Comparison of ENCODE assay signal across 10 mouse cellular contexts in the genomic region with DNA sequence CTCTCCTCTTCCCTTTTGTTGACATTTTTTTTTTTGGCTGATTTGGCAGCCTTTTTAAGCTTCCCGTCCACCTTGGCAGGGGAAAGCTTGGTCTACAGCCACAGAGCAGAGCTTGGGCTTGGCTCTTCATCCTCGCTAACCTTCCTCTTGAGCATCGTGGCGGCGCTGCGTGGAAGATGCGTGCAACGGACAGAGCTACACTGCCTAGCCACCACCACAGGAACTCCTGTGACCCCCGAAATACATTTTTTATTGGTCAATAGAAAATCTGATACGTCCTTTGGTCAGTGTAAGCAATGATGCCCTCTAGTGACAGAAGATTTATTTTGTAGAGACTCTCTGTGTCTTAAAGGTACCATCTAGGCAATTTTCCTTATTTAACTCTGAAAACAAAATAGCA. TPM values are rescaled to one million over a fixed set of nuclear protein-coding genes. Genes with fewer than 3 reads are reported as not detected.
DNase-seq lines count a peak whose midpoint lies in the region; ATAC-seq and TF ChIP-seq lines count a peak whose summit lies in the region.
"Had no signal": no experiment of that assay in that cellular context is flagged by ENCODE, and none has a peak within 500 bp of the region (broad histone marks: within the 10 kb centered on the region; RNA-seq: fewer than 3 reads in every experiment).

No protein-coding gene starts in this region.

- no peaks in the 10 kb centered on the region for H3K9me3 ChIP-seq in hindbrain, postnatal 0 days (ENCODE audit: low read length)
- no peaks in the 10 kb centered on the region for H3K9me3 ChIP-seq in hindbrain, embryonic 10.5 days
- no peaks in the 10 kb centered on the region for H3K9me3 ChIP-seq in lung, postnatal 0 days (ENCODE audit: low read length)
- H3K9me3 ChIP-seq: limb, embryonic 15.5 days had no signal

- 52% methylated on average over 10 of the region's 10 CpGs for WGBS in hindbrain, postnatal 0 days
- 66% methylated on average over 10 of the region's 10 CpGs for WGBS in hindbrain, embryonic 10.5 days
- 12% methylated on average over 10 of the region's 10 CpGs for WGBS in heart, adult 2 months
- 34% methylated on average over 10 of the region's 10 CpGs for WGBS in lung, postnatal 0 days

- H3K79me2 ChIP-seq in heart, adult 2 months (replicated peaks; ENCODE audit: control insufficient read depth, insufficient read depth, low read length), result no peaks in the 10 kb centered on the region

- no peak for TF ChIP-seq POLR2A in heart, adult 2 months (IDR thresholded peaks at IDR 0.05; ENCODE audit: insufficient read depth, low read depth, low read length)

- no peaks in the 10 kb centered on the region for H3K36me3 ChIP-seq in hindbrain, postnatal 0 days (ENCODE audit: insufficient read depth, low read length)
- no peaks in the 10 kb centered on the region for H3K36me3 ChIP-seq in hindbrain, embryonic 10.5 days
- no peaks in the 10 kb centered on the region; the same call in 1 of the 2 replicates for H3K36me3 ChIP-seq in heart, adult 2 months (ENCODE audit: control insufficient read depth, insufficient read depth, low read length)
- no peaks in the 10 kb centered on the region for H3K36me3 ChIP-seq in lung, postnatal 0 days (ENCODE audit: insufficient read depth, low read length)
- H3K36me3 ChIP-seq: limb, embryonic 15.5 days had no signal

- DNase-seq in hindbrain, postnatal 0 days (ENCODE audit: low spot score), result peak; percentile 37
- no peak for DNase-seq in hindbrain, embryonic 10.5 days (ENCODE audit: low spot score)
- peak; percentile 47 for DNase-seq in Muller cell, postnatal 12 days (ENCODE audit: inconsistent ontology term)
- peak; percentile 46 to 52 for DNase-seq in heart, adult 2 months
- DNase-seq in lung, postnatal 0 days (ENCODE audit: low spot score), result peak; percentile 72
- no peak for DNase-seq in spleen, postnatal 14 days (ENCODE audit: low spot score in 2 of 2)
- DNase-seq in natural killer cell, adult 2 months (ENCODE audit: low spot score in 2 of 2), result no peak

- peak; percentile 48 for TF ChIP-seq CTCF in hindbrain, postnatal 0 days (IDR thresholded peaks at IDR 0.05; ENCODE audit: low read depth)
- peak; percentile 82 for TF ChIP-seq CTCF in heart, adult 2 months (IDR thresholded peaks at IDR 0.05)
- TF ChIP-seq CTCF in lung, postnatal 0 days (IDR thresholded peaks at IDR 0.05), result peak; percentile 62

- no peaks in the 10 kb centered on the region for H3K27me3 ChIP-seq in hindbrain, postnatal 0 days (ENCODE audit: insufficient read depth, low read length)
- H3K27me3 ChIP-seq in hindbrain, embryonic 10.5 days (ENCODE audit: insufficient read depth, poor library complexity, severe bottlenecking), result no peaks in the 10 kb centered on the region
- no peaks in the 10 kb centered on the region for H3K27me3 ChIP-seq in heart, adult 2 months (ENCODE audit: control insufficient read depth, insufficient read depth, low read length)
- H3K27me3 ChIP-seq in lung, postnatal 0 days (replicated peaks; ENCODE audit: insufficient read depth, low read length), result no peaks in the 10 kb centered on the region
- H3K27me3 ChIP-seq: limb, embryonic 15.5 days had no signal

- no peak for ATAC-seq in hindbrain, postnatal 0 days
- ATAC-seq in lung, postnatal 0 days, result peak; percentile 38
- ATAC-seq in activated CD4-positive, CD25-positive, alpha-beta regulatory T cell, adult 4 months, result no peak
- ATAC-seq: forebrain, embryonic 16.5 days had no signal

- H3K9ac ChIP-seq in hindbrain, postnatal 0 days (replicated peaks; ENCODE audit: low read length), result no peak overlapping the region
- H3K9ac ChIP-seq in heart, adult 2 months (ENCODE audit: low read depth, low read length), result peak overlapping the region; percentile 45
- no peak overlapping the region for H3K9ac ChIP-seq in lung, postnatal 0 days (replicated peaks; ENCODE audit: low read depth)
- H3K9ac ChIP-seq: limb, embryonic 15.5 days had no signal

- no peak overlapping the region for H3K27ac ChIP-seq in hindbrain, postnatal 0 days
- H3K27ac ChIP-seq in hindbrain, embryonic 10.5 days, result no peak overlapping the region
- peak overlapping the region; percentile 74 for H3K27ac ChIP-seq in heart, adult 2 months
- peak overlapping the region; percentile 64 for H3K27ac ChIP-seq in lung, postnatal 0 days (ENCODE audit: low read length)
- H3K27ac ChIP-seq: limb, embryonic 15.5 days had no signal

- peak overlapping the region; percentile 19 for H3K4me2 ChIP-seq in hindbrain, postnatal 0 days (ENCODE audit: low read depth, low read length)
- peak overlapping the region; percentile 55 for H3K4me2 ChIP-seq in lung, postnatal 0 days (replicated peaks; ENCODE audit: low read depth, low read length)
- H3K4me2 ChIP-seq: limb, embryonic 15.5 days had no signal

- no peak overlapping the region for H3K4me3 ChIP-seq in hindbrain, postnatal 0 days (ENCODE audit: low read length)
- no peak overlapping the region for H3K4me3 ChIP-seq in hindbrain, embryonic 10.5 days
- H3K4me3 ChIP-seq in heart, adult 2 months, result peak overlapping the region; percentile 35
- H3K4me3 ChIP-seq in lung, postnatal 0 days (ENCODE audit: low read depth, low read length), result peak overlapping the region; percentile 24
- H3K4me3 ChIP-seq: limb, embryonic 15.5 days had no signal

- no peaks in the 10 kb centered on the region for H3K4me1 ChIP-seq in hindbrain, postnatal 0 days (ENCODE audit: insufficient read depth, low read length)
- no peaks in the 10 kb centered on the region for H3K4me1 ChIP-seq in hindbrain, embryonic 10.5 days (replicated peaks)
- peaks cover 8% of the 10 kb centered on the region for H3K4me1 ChIP-seq in heart, adult 2 months (ENCODE audit: control insufficient read depth, insufficient read depth, low read length)
- H3K4me1 ChIP-seq in lung, postnatal 0 days (ENCODE audit: insufficient read depth, low read depth, low read length), result no peaks in the 10 kb centered on the region

- intact Hi-C loops in heart, adult 2 months (cut with DNase I), result loop anchor here (1.0 kb wide), 1 partner anchor 40 kb away; no protein-coding TSS in a partner anchor

- no peak for TF ChIP-seq EP300 in heart, adult 2 months (IDR thresholded peaks at IDR 0.05; ENCODE audit: insufficient read depth, low read depth, low read length)
- TF ChIP-seq EP300 in lung, postnatal 0 days (IDR thresholded peaks at IDR 0.05), result no peak

RNA-seq across cellular contexts. Expression of gene Fas, which starts 6.1 kb away (rescaled TPM):
- total RNA-seq in hindbrain, postnatal 0 days (2014; rRNA removed), result 0.47 and 0.78 TPM in 2 replicates
- polyA plus RNA-seq in hindbrain, postnatal 0 days (2015; fragmentation: Nextera tagmentation; extraction: Ambion mirVana), result 2.4 and 2.8 TPM in 2 replicates
- 0.15 and 0.31 TPM in 2 replicates for polyA plus RNA-seq in hindbrain, embryonic 10.5 days (2016; fragmentation: Nextera tagmentation; extraction: Ambion mirVana)
- total RNA-seq in heart, adult 2 months (2021), result 10 to 100 TPM; 12.1 to 17.4 TPM
- polyA plus RNA-seq in heart, adult 2 months (2012; rRNA removed), result 5.1 and 9.3 TPM in 2 replicates
- polyA plus RNA-seq in lung, postnatal 0 days (2015; fragmentation: Nextera tagmentation; extraction: Ambion mirVana), result 56.1 and 57.9 TPM in 2 replicates
- 100 to 1,000 TPM; 110 to 143 TPM for polyA plus RNA-seq in activated CD4-positive, CD25-positive, alpha-beta regulatory T cell, adult 4 months (2017; shearing (Covaris generic))

RNA-seq across cellular contexts. Expression of gene Acta2, which starts 29.0 kb away (rescaled TPM):
- total RNA-seq in hindbrain, postnatal 0 days (2014; rRNA removed), result 8.1 and 8.6 TPM in 2 replicates
- 6.7 and 13.1 TPM in 2 replicates for polyA plus RNA-seq in hindbrain, postnatal 0 days (2015; fragmentation: Nextera tagmentation; extraction: Ambion mirVana)
- 22.6 and 31.1 TPM in 2 replicates for polyA plus RNA-seq in hindbrain, embryonic 10.5 days (2016; fragmentation: Nextera tagmentation; extraction: Ambion mirVana)
- total RNA-seq in heart, adult 2 months (2021), result 100 to 1,000 TPM; 134 to 152 TPM
- 517 and 1,089 TPM in 2 replicates for polyA plus RNA-seq in heart, adult 2 months (2012; rRNA removed)
- polyA plus RNA-seq in lung, postnatal 0 days (2015; fragmentation: Nextera tagmentation; extraction: Ambion mirVana), result 265 and 293 TPM in 2 replicates
- under 1 TPM in 1 of 2 experiments, not detected in 1; 0.32 TPM for polyA plus RNA-seq in activated CD4-positive, CD25-positive, alpha-beta regulatory T cell, adult 4 months (2017; shearing (Covaris generic))

Comparison
In these comparisons a context has a peak if more than half of its experiments do, and no peak if none do; other contexts are left out.
1. DNase-seq: peak in hindbrain, postnatal 0 days (single experiment), Muller cell, postnatal 12 days (single experiment), heart, adult 2 months (2 of 2) and lung, postnatal 0 days (single experiment); none in hindbrain, embryonic 10.5 days (single experiment), spleen, postnatal 14 days (0 of 2) and natural killer cell, adult 2 months (0 of 2).
2. H3K27ac ChIP-seq: peak in heart, adult 2 months (single experiment) and lung, postnatal 0 days (single experiment); none in hindbrain, postnatal 0 days (single experiment) and hindbrain, embryonic 10.5 days (single experiment).
3. H3K4me3 ChIP-seq: peak in heart, adult 2 months (single experiment) and lung, postnatal 0 days (single experiment); none in hindbrain, postnatal 0 days (single experiment) and hindbrain, embryonic 10.5 days (single experiment).
4. Peak in every context shown above with its lines, with median percentiles within 50 percentile points of each other: CTCF ChIP-seq.